Mouse (Mus musculus) neural tube, embryonic 11.5 days (tissue): Measurements from ENCODE around the gene Tada3. TPM values are rescaled to one million over a fixed set of nuclear protein-coding genes. Genes with fewer than 3 reads are reported as not detected.

Experiments
- ATAC-seq: fragments of 200-750 bp; cut with Nextera tagmentation; 2 replicates; pipeline ENCODE4 v1.8.0; 2017; ENCODE audit warnings: moderate number of reproducible peaks, mild to moderate bottlenecking, moderate TSS enrichment, moderate library complexity; ENCODE audit not compliant: insufficient read depth, low FRiP score, low TSS enrichment
- DNase-seq: peaks from one replicate; pipeline ENCODE4 v3.0.0-alpha.2; 2015; ENCODE audit warnings: low spot score
- H3K27ac ChIP-seq: fragments of 300-500 bp; sonication (generic); 2 replicates; pipeline ENCODE4 v1.5.1; 2014; ENCODE audit warnings: low read depth, mild to moderate bottlenecking, low read length
- H3K27me3 ChIP-seq: fragments of 300-500 bp; sonication (generic); 2 replicates; pipeline ENCODE4 v1.6.1; 2014; ENCODE audit warnings: mild to moderate bottlenecking, low read length, mixed read lengths; ENCODE audit not compliant: control insufficient read depth, insufficient read depth
- H3K36me3 ChIP-seq: fragments of 300-500 bp; sonication (generic); 2 replicates; pipeline ENCODE4 v1.6.1; 2014; ENCODE audit warnings: mild to moderate bottlenecking, low read length, moderate library complexity, mixed read lengths; ENCODE audit not compliant: control insufficient read depth, insufficient read depth
- H3K4me1 ChIP-seq: fragments of 300-500 bp; sonication (generic); 2 replicates; pipeline ENCODE4 v1.6.1; 2014; ENCODE audit warnings: low read length, mixed read lengths; ENCODE audit not compliant: control insufficient read depth, insufficient read depth
- H3K4me2 ChIP-seq: fragments of 300-500 bp; sonication (generic); 2 replicates; pipeline ENCODE4 v1.6.1; 2014; ENCODE audit warnings: low read depth, mild to moderate bottlenecking, moderate library complexity
- H3K4me3 ChIP-seq: fragments of 300-500 bp; sonication (generic); 2 replicates; pipeline ENCODE4 v1.5.1; 2014; ENCODE audit warnings: low read depth, low read length
- H3K9ac ChIP-seq: fragments of 300-500 bp; sonication (generic); 2 replicates; pipeline ENCODE4 v1.6.1; 2014; ENCODE audit warnings: mild to moderate bottlenecking, low read length
- H3K9me3 ChIP-seq: fragments of 300-500 bp; sonication (generic); 2 replicates; pipeline ENCODE4 v1.6.1; 2016; ENCODE audit warnings: low read length; ENCODE audit not compliant: control insufficient read depth
- WGBS: fragments of 180-500 bp; shearing (Covaris S2); extraction: QIAGEN DNeasy Blood & Tissue Kit; methylation state at CpG from one replicate; pipeline ENCODE4 v1.1.7; 2014; 5-methylcytosine and 5-hydroxymethylcytosine counted together
- polyA plus RNA-seq: library from polyadenylated mRNA; unstranded; fragments of >200 nt; fragmentation: Nextera tagmentation; extraction: Ambion mirVana; gene quantifications from 2 replicates; pipeline ENCODE4 v1.2.1, GENCODE M21; 2014

Tada3 gene
- polyA plus RNA-seq, 1 experiment from 2014 or later = 56.3 TPM

GRCm38 (mm10) chr6:113410001-113410400 lies 32.3 kb upstream of the Tada3 start:
- DNase-seq (no peak), ATAC-seq (no peak)
- H3K9ac ChIP-seq = no peak overlapping the region
- WGBS = 58% methylated on average over 1 of the region's 1 CpGs
- no peak overlapping the region for H3K27ac ChIP-seq
- H3K4me2 ChIP-seq = no peak overlapping the region
- no peaks in the 10 kb centered on the region for H3K9me3 ChIP-seq
- no peak overlapping the region for H3K4me3 ChIP-seq
- H3K4me1 ChIP-seq = no peaks in the 10 kb centered on the region
- no peaks in the 10 kb centered on the region for H3K27me3 ChIP-seq
- no peaks in the 10 kb centered on the region for H3K36me3 ChIP-seq

- peak; percentile 26 for DNase-seq
- Histone ChIP-seq H3K9ac (no peak overlapping the region), H3K27me3 (no peaks in the 10 kb centered on the region), H3K4me3 (no peak overlapping the region), H3K9me3 (no peaks in the 10 kb centered on the region), H3K4me1 (no peaks in the 10 kb centered on the region), H3K27ac (no peak overlapping the region), H3K36me3 (no peaks in the 10 kb centered on the region), H3K4me2 (no peak overlapping the region)
- WGBS = 84% methylated on average over 9 of the region's 9 CpGs
- no peak for ATAC-seq
Measured at GRCm38 (mm10) chr6:113406683-113407082, 29.0 kb upstream of the Tada3 start.

- no peak overlapping the region for H3K4me2 ChIP-seq
- H3K27ac ChIP-seq = no peak overlapping the region
- no peak for DNase-seq
- no peak overlapping the region for H3K9ac ChIP-seq
- no peaks in the 10 kb centered on the region for H3K27me3 ChIP-seq
- H3K36me3 ChIP-seq = no peaks in the 10 kb centered on the region
- 91% methylated on average over 6 of the region's 6 CpGs for WGBS
- H3K9me3 ChIP-seq = no peaks in the 10 kb centered on the region
- no peak for ATAC-seq
- H3K4me1 ChIP-seq = no peaks in the 10 kb centered on the region
- no peak overlapping the region for H3K4me3 ChIP-seq
Measured at GRCm38 (mm10) chr6:113405483-113405882, 27.8 kb upstream of the Tada3 start.

- no peak overlapping the region for H3K9ac ChIP-seq
- H3K36me3 ChIP-seq = no peaks in the 10 kb centered on the region
- no peak for DNase-seq
- no peak for ATAC-seq
- H3K4me1 ChIP-seq = no peaks in the 10 kb centered on the region
- WGBS = 74% methylated on average over 12 of the region's 12 CpGs
- H3K9me3 ChIP-seq = no peaks in the 10 kb centered on the region
- no peak overlapping the region for H3K4me2 ChIP-seq
- H3K27me3 ChIP-seq = no peaks in the 10 kb centered on the region
- no peak overlapping the region for H3K4me3 ChIP-seq
- no peak overlapping the region for H3K27ac ChIP-seq
Measured at GRCm38 (mm10) chr6:113404649-113405448, 27.2 kb upstream of the Tada3 start.

GRCm38 (mm10) chr6:113402094-113402493 lies 24.4 kb upstream of the Tada3 start:
- no peak for ATAC-seq
- Histone ChIP-seq H3K4me3 (no peak overlapping the region), H3K4me2 (no peak overlapping the region), H3K36me3 (no peaks in the 10 kb centered on the region), H3K27ac (no peak overlapping the region), H3K4me1 (no peaks in the 10 kb centered on the region), H3K27me3 (no peaks in the 10 kb centered on the region), H3K9me3 (no peaks in the 10 kb centered on the region), H3K9ac (no peak overlapping the region)
- no peak for DNase-seq
- 93% methylated on average over 13 of the region's 13 CpGs for WGBS

- Histone ChIP-seq H3K4me1 (peaks cover 5% of the 10 kb centered on the region; the same call in 1 of the 2 replicates), H3K27ac (no peak overlapping the region), H3K36me3 (no peaks in the 10 kb centered on the region), H3K27me3 (no peaks in the 10 kb centered on the region), H3K9me3 (no peaks in the 10 kb centered on the region), H3K4me3 (no peak overlapping the region), H3K9ac (no peak overlapping the region), H3K4me2 (no peak overlapping the region)
- DNase-seq (no peak), ATAC-seq (no peak)
- 85% methylated on average over 10 of the region's 10 CpGs for whole genome bisulfite sequencing
Measured at GRCm38 (mm10) chr6:113396270-113397030, 18.8 kb upstream of the Tada3 start.

GRCm38 (mm10) chr6:113395501-113395900 lies 17.8 kb upstream of the Tada3 start:
- 94% methylated on average over 6 of the region's 6 CpGs for WGBS
- no peaks in the 10 kb centered on the region for H3K27me3 ChIP-seq
- H3K36me3 ChIP-seq = no peaks in the 10 kb centered on the region; the same call in 1 of the 2 replicates
- no peaks in the 10 kb centered on the region for H3K9me3 ChIP-seq
- H3K4me1 ChIP-seq = peaks cover 5% of the 10 kb centered on the region; the same call in 1 of the 2 replicates
- H3K4me3 ChIP-seq = no peak overlapping the region
- no peak for ATAC-seq
- no peak for DNase-seq
- no peak overlapping the region for H3K9ac ChIP-seq
- H3K4me2 ChIP-seq = no peak overlapping the region
- no peak overlapping the region for H3K27ac ChIP-seq

GRCm38 (mm10) chr6:113394811-113395210 lies 17.1 kb upstream of the Tada3 start:
- Histone ChIP-seq H3K4me1 (peaks cover 5% of the 10 kb centered on the region; the same call in 1 of the 2 replicates), H3K27me3 (no peaks in the 10 kb centered on the region), H3K4me2 (no peak overlapping the region), H3K9me3 (no peaks in the 10 kb centered on the region), H3K9ac (no peak overlapping the region), H3K4me3 (no peak overlapping the region), H3K36me3 (peaks cover 2% of the 10 kb centered on the region; the same call in 1 of the 2 replicates), H3K27ac (no peak overlapping the region)
- WGBS = 90% methylated on average over 11 of the region's 11 CpGs
- ATAC-seq = no peak
- DNase-seq = no peak
